Mouse (Mus musculus): Measurements from ENCODE around the gene Npr3. TPM values are rescaled to one million over a fixed set of nuclear protein-coding genes. Genes with fewer than 3 reads are reported as not detected.

Npr3 gene
- polyA plus RNA-seq, 1 experiment from 2014 or later: 1.4 TPM

DNA sequence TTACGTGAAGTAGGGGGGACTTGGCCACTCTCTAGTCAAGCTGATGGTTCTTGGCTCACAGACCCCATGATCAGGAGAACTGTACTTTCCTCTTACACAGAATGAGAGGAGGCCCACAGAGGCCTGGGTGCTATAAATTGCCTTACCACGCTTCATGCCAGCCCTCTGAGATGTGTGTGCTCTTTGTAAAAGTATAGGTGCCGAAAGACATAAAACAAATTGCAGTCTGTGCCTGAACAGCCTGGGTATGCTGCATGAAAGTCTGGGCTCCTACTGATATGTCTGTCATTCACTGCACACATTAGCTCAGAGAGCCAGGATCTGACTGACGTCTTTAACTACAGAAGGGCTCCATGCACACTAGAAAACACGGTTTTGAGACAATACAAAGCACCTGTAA is 9.9 kb downstream of the Npr3 start:
- 59% methylated on average over 5 of the region's 5 CpGs for WGBS (ENCODE audit: insufficient replicate concordance)
- no peak overlapping the region for H3K27ac ChIP-seq (ENCODE audit: low read length)
- no peak for ATAC-seq (ENCODE audit: low read depth)

DNA sequence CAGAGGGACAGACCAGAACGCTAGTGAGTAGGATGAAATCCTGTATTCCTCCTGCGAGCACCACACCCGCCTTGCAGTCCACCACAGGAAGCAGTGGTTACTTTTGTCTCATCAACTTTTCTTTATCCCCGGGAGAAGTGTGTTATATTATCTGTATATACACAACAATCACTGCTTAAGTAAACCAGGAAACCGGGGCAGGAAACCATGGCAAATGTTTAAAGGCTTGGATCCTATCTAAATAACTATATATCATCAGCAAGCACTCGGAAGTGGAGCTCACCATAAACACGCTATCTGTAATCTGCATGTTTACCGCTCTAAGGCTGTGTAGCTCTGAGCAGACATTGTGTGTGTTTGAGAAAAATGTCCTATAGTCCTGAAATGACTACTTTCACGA is 13.1 kb downstream of the Npr3 start:
- H3K27ac ChIP-seq (ENCODE audit: low read length): no peak overlapping the region
- no peaks in the 10 kb centered on the region for H3K27me3 ChIP-seq (ENCODE audit: control insufficient read depth, insufficient read depth, low read depth, low read length)
- WGBS (ENCODE audit: insufficient replicate concordance): 24% methylated on average over 9 of the region's 9 CpGs
- ATAC-seq (ENCODE audit: low read depth): no peak
- H3K9ac ChIP-seq (ENCODE audit: low read depth, low read length): no peak overlapping the region
- H3K36me3 ChIP-seq (ENCODE audit: control insufficient read depth, insufficient read depth): no peaks in the 10 kb centered on the region
- no peak overlapping the region for H3K4me3 ChIP-seq (ENCODE audit: low read depth, low read length)
- H3K4me2 ChIP-seq (ENCODE audit: low read depth, low read length): no peak overlapping the region
- H3K9me3 ChIP-seq (replicated peaks; ENCODE audit: control insufficient read depth, low read length): no peaks in the 10 kb centered on the region
- H3K4me1 ChIP-seq (ENCODE audit: control insufficient read depth, low read depth, low read length): no peaks in the 10 kb centered on the region

More for the DNA sequence above, 9.9 kb downstream of the Npr3 start:
- Histone ChIP-seq H3K4me2 (ENCODE audit: low read depth, low read length) (no peak overlapping the region), H3K27me3 (ENCODE audit: control insufficient read depth, insufficient read depth, low read depth, low read length) (no peaks in the 10 kb centered on the region), H3K36me3 (ENCODE audit: control insufficient read depth, insufficient read depth) (no peaks in the 10 kb centered on the region), H3K4me1 (ENCODE audit: control insufficient read depth, low read depth, low read length) (no peaks in the 10 kb centered on the region), H3K4me3 (ENCODE audit: low read depth, low read length) (no peak overlapping the region), H3K9ac (ENCODE audit: low read depth, low read length) (no peak overlapping the region), H3K9me3 (replicated peaks; ENCODE audit: control insufficient read depth, low read length) (no peaks in the 10 kb centered on the region)

DNA sequence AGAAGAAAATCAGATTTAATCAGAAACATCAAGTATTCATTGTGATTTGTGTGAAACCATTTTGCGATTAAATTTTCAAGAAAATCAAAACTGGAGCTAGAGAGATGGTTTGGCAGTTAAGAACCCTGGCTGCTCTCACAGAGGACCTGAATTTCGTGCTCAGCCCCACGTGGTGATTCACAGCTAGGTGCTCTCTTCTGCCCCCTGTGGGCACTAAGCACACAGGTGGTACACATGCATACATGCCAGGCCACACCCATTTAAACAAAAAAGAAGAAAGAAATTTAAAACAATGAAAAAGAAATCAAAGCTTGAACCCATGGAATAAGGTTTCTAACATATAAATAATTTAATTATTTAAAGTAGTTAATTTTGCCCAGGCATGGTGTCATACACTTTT is 15.7 kb downstream of the Npr3 start:
- no peaks in the 10 kb centered on the region for H3K4me1 ChIP-seq (ENCODE audit: control insufficient read depth, low read depth, low read length)
- H3K27ac ChIP-seq (ENCODE audit: low read length): no peak overlapping the region
- no peak for ATAC-seq (ENCODE audit: low read depth)
- H3K27me3 ChIP-seq (ENCODE audit: control insufficient read depth, insufficient read depth, low read depth, low read length): no peaks in the 10 kb centered on the region
- no peak overlapping the region for H3K4me2 ChIP-seq (ENCODE audit: low read depth, low read length)
- H3K9ac ChIP-seq (ENCODE audit: low read depth, low read length): no peak overlapping the region
- no peaks in the 10 kb centered on the region for H3K36me3 ChIP-seq (ENCODE audit: control insufficient read depth, insufficient read depth)
- H3K9me3 ChIP-seq (replicated peaks; ENCODE audit: control insufficient read depth, low read length): no peaks in the 10 kb centered on the region
- H3K4me3 ChIP-seq (ENCODE audit: low read depth, low read length): no peak overlapping the region
- WGBS (ENCODE audit: insufficient replicate concordance): 51% methylated on average over 3 of the region's 3 CpGs

DNA sequence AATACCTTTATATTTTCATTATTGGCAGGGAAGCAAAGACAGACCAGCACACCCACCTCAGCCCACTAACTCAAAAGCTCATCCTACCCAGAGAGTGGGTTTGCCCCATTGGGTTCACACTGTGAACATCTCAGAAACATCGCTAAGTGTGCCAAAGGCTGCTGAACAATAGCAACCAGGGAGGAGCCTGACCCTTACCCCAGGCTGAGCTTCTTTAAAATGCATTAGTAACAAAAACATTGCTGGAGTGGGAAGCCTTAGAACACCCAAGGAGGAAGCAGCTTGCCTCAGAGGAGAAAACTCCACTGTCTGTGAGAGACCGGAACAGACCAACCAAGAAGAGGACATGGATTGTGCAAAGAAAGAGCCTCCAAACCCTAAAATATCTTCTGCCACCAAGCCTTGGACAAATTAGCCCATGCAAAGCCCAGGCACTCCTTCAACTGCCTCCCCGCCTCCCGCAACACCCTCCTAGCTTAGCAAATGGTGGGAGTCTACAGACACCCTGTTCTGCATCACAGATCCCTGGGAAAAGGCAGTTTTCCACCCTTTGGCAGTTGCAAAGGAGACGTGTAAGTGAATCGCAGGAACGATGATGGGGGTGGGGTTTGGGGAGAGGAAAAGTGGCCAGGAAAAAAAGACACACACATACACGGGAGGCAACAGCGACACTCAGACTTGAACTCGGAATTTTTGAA is 24.4 kb downstream of the Npr3 start:
- H3K27ac ChIP-seq (ENCODE audit: low read length): no peak overlapping the region
- H3K27me3 ChIP-seq (ENCODE audit: control insufficient read depth, insufficient read depth, low read depth, low read length): no peaks in the 10 kb centered on the region
- H3K9me3 ChIP-seq (replicated peaks; ENCODE audit: control insufficient read depth, low read length): no peaks in the 10 kb centered on the region
- ATAC-seq (ENCODE audit: low read depth): no peak
- H3K36me3 ChIP-seq (ENCODE audit: control insufficient read depth, insufficient read depth): no peaks in the 10 kb centered on the region
- WGBS (ENCODE audit: insufficient replicate concordance): 64% methylated on average over 10 of the region's 10 CpGs
- H3K4me2 ChIP-seq (ENCODE audit: low read depth, low read length): no peak overlapping the region
- H3K4me1 ChIP-seq (ENCODE audit: control insufficient read depth, low read depth, low read length): no peaks in the 10 kb centered on the region
- no peak overlapping the region for H3K4me3 ChIP-seq (ENCODE audit: low read depth, low read length)
- no peak overlapping the region for H3K9ac ChIP-seq (ENCODE audit: low read depth, low read length)

DNA sequence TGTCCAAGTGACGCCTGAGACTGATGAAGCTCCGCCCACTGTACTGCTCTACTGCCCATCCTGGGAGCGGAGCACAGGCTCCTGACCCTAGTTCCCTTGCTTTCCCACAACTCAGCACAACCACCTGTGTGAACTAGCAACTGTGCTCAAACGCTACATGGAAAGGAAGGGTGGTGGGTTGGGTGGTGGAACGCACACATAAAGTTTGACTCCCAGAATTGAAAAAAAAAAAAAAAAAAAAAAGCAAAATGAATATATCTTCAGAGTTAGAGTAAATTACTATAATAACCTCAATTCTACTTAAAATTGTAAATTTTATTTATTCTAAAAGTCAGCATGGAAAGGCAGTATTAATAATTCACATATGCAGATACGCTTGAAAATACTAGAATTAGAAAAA is 25.3 kb downstream of the Npr3 start:
- Histone ChIP-seq H3K27ac (ENCODE audit: low read length) (no peak overlapping the region), H3K4me1 (ENCODE audit: control insufficient read depth, low read depth, low read length) (no peaks in the 10 kb centered on the region), H3K36me3 (ENCODE audit: control insufficient read depth, insufficient read depth) (no peaks in the 10 kb centered on the region), H3K9ac (ENCODE audit: low read depth, low read length) (no peak overlapping the region), H3K9me3 (replicated peaks; ENCODE audit: control insufficient read depth, low read length) (no peaks in the 10 kb centered on the region), H3K4me2 (ENCODE audit: low read depth, low read length) (no peak overlapping the region), H3K4me3 (ENCODE audit: low read depth, low read length) (no peak overlapping the region), H3K27me3 (ENCODE audit: control insufficient read depth, insufficient read depth, low read depth, low read length) (no peaks in the 10 kb centered on the region)
- ATAC-seq (ENCODE audit: low read depth): no peak
- 78% methylated on average over 6 of the region's 6 CpGs for WGBS (ENCODE audit: insufficient replicate concordance)

DNA sequence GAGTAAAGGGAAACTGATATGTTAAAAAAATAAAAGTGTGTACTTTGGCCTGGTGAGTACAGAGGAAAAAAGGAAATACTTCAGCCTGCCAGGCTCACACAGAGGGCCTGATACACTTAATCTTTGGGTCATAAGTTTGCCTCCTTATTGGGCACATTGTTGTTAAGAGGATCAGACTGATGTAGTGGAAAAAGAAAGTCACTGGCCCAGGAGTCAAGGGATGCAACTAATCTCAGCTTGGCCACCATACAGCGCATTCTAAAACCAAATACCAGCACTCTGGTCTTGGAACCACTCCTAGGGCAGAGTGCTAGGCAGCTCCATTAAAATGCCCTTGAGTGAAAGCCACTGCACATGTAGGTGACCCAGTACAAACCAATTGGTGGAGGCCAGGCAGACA is 28.8 kb downstream of the Npr3 start:
- H3K4me3 ChIP-seq (ENCODE audit: low read depth, low read length): no peak overlapping the region
- H3K9ac ChIP-seq (ENCODE audit: low read depth, low read length): no peak overlapping the region
- no peaks in the 10 kb centered on the region for H3K4me1 ChIP-seq (ENCODE audit: control insufficient read depth, low read depth, low read length)
- no peak overlapping the region for H3K4me2 ChIP-seq (ENCODE audit: low read depth, low read length)
- no peaks in the 10 kb centered on the region for H3K36me3 ChIP-seq (ENCODE audit: control insufficient read depth, insufficient read depth)
- no peak overlapping the region for H3K27ac ChIP-seq (ENCODE audit: low read length)
- H3K27me3 ChIP-seq (ENCODE audit: control insufficient read depth, insufficient read depth, low read depth, low read length): no peaks in the 10 kb centered on the region
- H3K9me3 ChIP-seq (replicated peaks; ENCODE audit: control insufficient read depth, low read length): no peaks in the 10 kb centered on the region
- ATAC-seq (ENCODE audit: low read depth): no peak
- WGBS (ENCODE audit: insufficient replicate concordance): 64% methylated on average over 1 of the region's 1 CpGs

DNA sequence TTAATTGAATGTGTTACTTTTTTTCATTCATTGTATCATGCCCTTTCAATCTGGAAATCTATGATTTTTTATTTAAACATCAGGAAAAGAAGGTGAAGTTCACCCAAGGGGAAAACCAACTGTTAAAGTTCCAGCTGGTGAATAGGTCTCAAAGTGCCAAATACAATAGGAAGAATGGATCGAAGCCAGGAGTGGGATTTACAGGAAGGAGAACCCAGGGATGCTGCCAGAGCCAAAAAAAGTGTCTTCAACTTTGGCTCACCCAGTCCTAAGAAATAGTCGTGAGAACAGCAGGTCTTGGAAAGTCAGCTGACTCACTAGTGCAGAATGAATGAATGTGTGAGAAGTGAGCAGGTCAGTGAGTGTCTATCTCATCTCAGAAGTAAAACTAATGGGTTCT is 29.8 kb downstream of the Npr3 start:
- Histone ChIP-seq H3K9me3 (replicated peaks; ENCODE audit: control insufficient read depth, low read length) (no peaks in the 10 kb centered on the region), H3K4me2 (ENCODE audit: low read depth, low read length) (no peak overlapping the region), H3K36me3 (ENCODE audit: control insufficient read depth, insufficient read depth) (no peaks in the 10 kb centered on the region), H3K27ac (ENCODE audit: low read length) (no peak overlapping the region), H3K4me1 (ENCODE audit: control insufficient read depth, low read depth, low read length) (no peaks in the 10 kb centered on the region), H3K27me3 (ENCODE audit: control insufficient read depth, insufficient read depth, low read depth, low read length) (no peaks in the 10 kb centered on the region), H3K4me3 (ENCODE audit: low read depth, low read length) (no peak overlapping the region), H3K9ac (ENCODE audit: low read depth, low read length) (no peak overlapping the region)
- 38% methylated on average over 2 of the region's 2 CpGs for WGBS (ENCODE audit: insufficient replicate concordance)
- ATAC-seq (ENCODE audit: low read depth): no peak

DNA sequence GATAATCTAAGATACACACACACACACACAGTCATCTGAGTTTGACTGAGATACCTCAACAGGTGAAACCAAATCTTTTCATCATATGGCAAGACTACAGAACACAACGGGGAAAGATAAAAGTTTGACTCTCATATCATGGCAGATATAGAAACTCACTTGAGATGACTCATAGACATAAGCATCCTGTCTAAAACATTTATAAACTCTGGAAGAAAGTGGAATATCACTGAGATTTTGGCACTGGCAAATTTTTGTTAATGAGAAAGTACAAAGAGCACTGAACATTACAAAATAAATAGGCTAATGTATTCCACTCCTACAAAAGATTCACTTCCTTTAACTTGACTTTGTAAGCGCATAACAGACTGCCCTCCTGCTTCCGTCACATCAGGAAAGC is 40.2 kb downstream of the Npr3 start:
- no peak overlapping the region for H3K4me2 ChIP-seq (ENCODE audit: low read depth, low read length)
- no peak overlapping the region for H3K9ac ChIP-seq (ENCODE audit: low read depth, low read length)
- H3K36me3 ChIP-seq (ENCODE audit: control insufficient read depth, insufficient read depth): no peaks in the 10 kb centered on the region
- H3K27me3 ChIP-seq (ENCODE audit: control insufficient read depth, insufficient read depth, low read depth, low read length): no peaks in the 10 kb centered on the region
- no peaks in the 10 kb centered on the region for H3K4me1 ChIP-seq (ENCODE audit: control insufficient read depth, low read depth, low read length)
- 67% methylated on average over 3 of the region's 3 CpGs for WGBS (ENCODE audit: insufficient replicate concordance)
- H3K27ac ChIP-seq (ENCODE audit: low read length): no peak overlapping the region
- no peak for ATAC-seq (ENCODE audit: low read depth)
- no peak overlapping the region for H3K4me3 ChIP-seq (ENCODE audit: low read depth, low read length)
- no peaks in the 10 kb centered on the region for H3K9me3 ChIP-seq (replicated peaks; ENCODE audit: control insufficient read depth, low read length)

DNA sequence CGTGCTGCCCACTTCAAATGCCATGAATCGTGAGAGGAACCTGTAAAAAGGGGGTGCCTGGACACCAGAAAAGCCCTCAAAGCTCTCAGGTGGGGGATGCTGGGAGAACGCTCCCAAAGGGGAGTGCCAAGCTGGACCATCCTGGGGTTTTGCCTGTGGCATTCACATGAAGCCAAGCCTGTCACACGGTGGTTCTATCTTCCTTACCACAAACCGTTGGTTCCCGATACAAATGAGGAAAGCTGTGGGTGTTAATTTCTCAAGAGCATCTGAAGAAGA is 43.6 kb downstream of the Npr3 start:
- H3K27me3 ChIP-seq (ENCODE audit: control insufficient read depth, insufficient read depth, low read depth, low read length): no peaks in the 10 kb centered on the region
- no peak overlapping the region for H3K4me2 ChIP-seq (ENCODE audit: low read depth, low read length)
- no peak overlapping the region for H3K4me3 ChIP-seq (ENCODE audit: low read depth, low read length)
- H3K9ac ChIP-seq (ENCODE audit: low read depth, low read length): no peak overlapping the region
- ATAC-seq (ENCODE audit: low read depth): no peak
- H3K36me3 ChIP-seq (ENCODE audit: control insufficient read depth, insufficient read depth): no peaks in the 10 kb centered on the region
- H3K9me3 ChIP-seq (replicated peaks; ENCODE audit: control insufficient read depth, low read length): no peaks in the 10 kb centered on the region
- H3K27ac ChIP-seq (ENCODE audit: low read length): no peak overlapping the region
- no peaks in the 10 kb centered on the region for H3K4me1 ChIP-seq (ENCODE audit: control insufficient read depth, low read depth, low read length)
- 70% methylated on average over 6 of the region's 6 CpGs for WGBS (ENCODE audit: insufficient replicate concordance)

Data from liver, embryonic 16.5 days (tissue).